Mouse (Mus musculus): ENCODE results near the gene Mapk1ip1l. TPM values are rescaled to one million over a fixed set of nuclear protein-coding genes. Genes with fewer than 3 reads are reported as not detected.
A peak's percentile ranks its signal among the peaks of the same experiment; 100 is the strongest.

The Mapk1ip1l gene
- polyA plus RNA-seq, 1 experiment from 2014 or later: 94.4 TPM

- no peak overlapping the region for H3K9ac ChIP-seq
- H3K27me3 ChIP-seq: no peaks in the 10 kb centered on the region
- no peak overlapping the region for H3K4me3 ChIP-seq (replicated peaks)
- no peak overlapping the region for H3K4me2 ChIP-seq
- no peak overlapping the region for H3K27ac ChIP-seq
- peaks cover 2% of the 10 kb centered on the region; the same call in 1 of the 2 replicates for H3K4me1 ChIP-seq
- WGBS: 92% methylated on average over 1 of the region's 1 CpGs
- H3K36me3 ChIP-seq (replicated peaks): no peaks in the 10 kb centered on the region
- H3K9me3 ChIP-seq: no peaks in the 10 kb centered on the region
- ATAC-seq (ENCODE audit: low FRiP score): no peak
These were observed 48.6 kb downstream of the Mapk1ip1l start for GRCm38 (mm10) chr14:47346715-47347114.

DNA sequence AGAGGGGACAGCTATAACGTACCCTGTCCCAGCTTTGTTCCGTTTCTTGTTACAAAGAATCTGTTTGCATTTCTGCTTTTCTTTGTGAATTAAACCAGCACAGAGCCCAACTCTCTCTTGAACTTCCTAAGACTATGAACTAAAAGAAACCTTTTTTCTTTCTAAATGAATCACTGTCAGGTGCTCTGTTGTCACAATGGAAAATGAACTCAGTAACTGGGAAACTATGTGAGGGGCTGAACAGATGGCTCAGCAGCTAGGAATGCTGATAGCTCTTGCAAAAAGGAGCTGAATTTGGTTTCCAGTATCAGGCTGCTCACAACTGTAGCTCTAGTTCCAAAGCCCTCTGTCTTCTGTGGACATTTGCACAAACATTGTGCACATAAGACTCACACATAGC is 52.9 kb downstream of the Mapk1ip1l start:
- no peaks in the 10 kb centered on the region for H3K9me3 ChIP-seq
- H3K4me1 ChIP-seq: no peaks in the 10 kb centered on the region
- H3K36me3 ChIP-seq (replicated peaks): no peaks in the 10 kb centered on the region
- H3K4me3 ChIP-seq (replicated peaks): no peak overlapping the region
- no peak overlapping the region for H3K9ac ChIP-seq
- ATAC-seq (ENCODE audit: low FRiP score): no peak
- no peaks in the 10 kb centered on the region for H3K27me3 ChIP-seq
- WGBS: 80% methylated on average over 2 of the region's 2 CpGs
- no peak overlapping the region for H3K4me2 ChIP-seq
- no peak overlapping the region for H3K27ac ChIP-seq

GRCm38 (mm10) chr14:47352272-47352671 is 54.2 kb downstream of the Mapk1ip1l start:
- WGBS: 96% methylated on average over 10 of the region's 10 CpGs
- H3K4me3 ChIP-seq (replicated peaks): no peak overlapping the region
- no peak overlapping the region for H3K27ac ChIP-seq

GRCm38 (mm10) chr14:47353240-47353639 is 55.2 kb downstream of the Mapk1ip1l start:
- H3K4me3 ChIP-seq (replicated peaks): no peak overlapping the region
- H3K4me1 ChIP-seq: no peaks in the 10 kb centered on the region
- H3K9ac ChIP-seq: no peak overlapping the region
- H3K36me3 ChIP-seq (replicated peaks): no peaks in the 10 kb centered on the region
- H3K27me3 ChIP-seq: no peaks in the 10 kb centered on the region
- no peak for ATAC-seq (ENCODE audit: low FRiP score)
- no peak overlapping the region for H3K4me2 ChIP-seq
- H3K27ac ChIP-seq: no peak overlapping the region
- WGBS: 83% methylated on average over 4 of the region's 4 CpGs
- no peaks in the 10 kb centered on the region for H3K9me3 ChIP-seq

More at GRCm38 (mm10) chr14:47352272-47352671, 54.2 kb downstream of the Mapk1ip1l start:
- Histone ChIP-seq H3K27me3 (no peaks in the 10 kb centered on the region), H3K9me3 (no peaks in the 10 kb centered on the region), H3K4me1 (no peaks in the 10 kb centered on the region), H3K9ac (no peak overlapping the region), H3K4me2 (no peak overlapping the region), H3K36me3 (replicated peaks) (no peaks in the 10 kb centered on the region)
- ATAC-seq (ENCODE audit: low FRiP score): no peak

DNA sequence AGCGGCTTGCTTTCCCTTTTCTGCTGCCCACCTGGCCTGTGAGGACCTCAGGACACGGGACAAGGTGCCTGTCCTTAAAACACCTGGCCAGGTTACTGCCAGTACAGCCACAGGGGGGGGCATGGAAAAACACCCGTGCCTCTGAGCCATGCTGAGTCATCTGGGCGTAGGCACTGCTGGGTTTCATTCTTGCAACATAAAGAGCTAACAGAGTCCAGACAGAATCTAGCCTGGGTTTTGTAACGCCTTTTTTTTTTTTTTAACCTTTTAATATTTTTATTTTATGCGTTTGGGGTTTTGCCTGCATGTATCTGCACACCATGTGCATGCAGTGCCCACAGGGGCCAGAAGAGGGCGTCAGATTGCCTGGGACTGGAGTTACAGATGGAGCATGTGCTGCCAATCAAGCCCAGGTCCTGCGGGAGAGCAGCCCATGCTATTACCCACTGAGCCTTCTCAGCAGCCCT is 56.1 kb downstream of the Mapk1ip1l start:
- H3K9ac ChIP-seq: no peak overlapping the region
- H3K27me3 ChIP-seq: no peaks in the 10 kb centered on the region
- no peaks in the 10 kb centered on the region for H3K4me1 ChIP-seq
- no peak for ATAC-seq (ENCODE audit: low FRiP score)
- H3K9me3 ChIP-seq: no peaks in the 10 kb centered on the region
- WGBS: 67% methylated on average over 8 of the region's 8 CpGs
- H3K36me3 ChIP-seq (replicated peaks): no peaks in the 10 kb centered on the region
- H3K27ac ChIP-seq: no peak overlapping the region
- H3K4me2 ChIP-seq: no peak overlapping the region
- no peak overlapping the region for H3K4me3 ChIP-seq (replicated peaks)

GRCm38 (mm10) chr14:47354948-47355347 is 56.9 kb downstream of the Mapk1ip1l start:
- no peaks in the 10 kb centered on the region for H3K4me1 ChIP-seq
- H3K36me3 ChIP-seq (replicated peaks): no peaks in the 10 kb centered on the region

GRCm38 (mm10) chr14:47356622-47357021 is 58.6 kb downstream of the Mapk1ip1l start:
- no peaks in the 10 kb centered on the region for H3K9me3 ChIP-seq
- no peaks in the 10 kb centered on the region for H3K4me1 ChIP-seq
- H3K4me2 ChIP-seq: no peak overlapping the region
- H3K9ac ChIP-seq: no peak overlapping the region
- no peak overlapping the region for H3K4me3 ChIP-seq (replicated peaks)
- 73% methylated on average over 3 of the region's 3 CpGs for WGBS
- H3K27me3 ChIP-seq: no peaks in the 10 kb centered on the region
- ATAC-seq (ENCODE audit: low FRiP score): no peak
- H3K36me3 ChIP-seq (replicated peaks): no peaks in the 10 kb centered on the region
- H3K27ac ChIP-seq: no peak overlapping the region

More at GRCm38 (mm10) chr14:47354948-47355347, 56.9 kb downstream of the Mapk1ip1l start:
- H3K4me2 ChIP-seq: no peak overlapping the region
- no peaks in the 10 kb centered on the region for H3K27me3 ChIP-seq
- no peak overlapping the region for H3K27ac ChIP-seq
- no peak overlapping the region for H3K4me3 ChIP-seq (replicated peaks)
- no peak for ATAC-seq (ENCODE audit: low FRiP score)
- H3K9ac ChIP-seq: no peak overlapping the region
- WGBS: 83% methylated on average over 5 of the region's 5 CpGs
- no peaks in the 10 kb centered on the region for H3K9me3 ChIP-seq

DNA sequence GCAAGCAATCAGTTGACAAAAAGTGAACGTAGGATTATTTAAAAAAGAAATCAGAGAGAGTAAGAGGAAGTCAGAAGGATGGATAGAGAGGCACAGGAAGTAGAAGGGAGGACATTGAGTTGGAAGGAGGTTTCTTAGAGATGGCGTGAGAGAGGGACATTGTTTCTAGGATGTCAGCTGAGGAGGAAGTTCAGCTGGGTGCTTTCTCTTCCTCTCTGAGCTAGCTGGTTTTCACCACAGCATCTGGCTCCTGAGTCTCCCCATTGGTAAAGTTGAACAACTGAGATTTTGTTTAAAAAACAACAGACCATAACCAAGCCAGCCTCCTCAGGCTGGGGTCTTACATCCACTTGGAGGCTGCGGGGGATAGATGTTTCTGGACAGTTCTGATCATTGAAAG is 61.5 kb downstream of the Mapk1ip1l start:
- no peaks in the 10 kb centered on the region for H3K4me1 ChIP-seq
- 76% methylated on average over 3 of the region's 3 CpGs for WGBS
- no peaks in the 10 kb centered on the region for H3K36me3 ChIP-seq (replicated peaks)
- no peak overlapping the region for H3K4me2 ChIP-seq
- no peak for ATAC-seq (ENCODE audit: low FRiP score)
- no peaks in the 10 kb centered on the region for H3K9me3 ChIP-seq
- no peak overlapping the region for H3K9ac ChIP-seq
- no peaks in the 10 kb centered on the region for H3K27me3 ChIP-seq
- H3K4me3 ChIP-seq (replicated peaks): no peak overlapping the region
- no peak overlapping the region for H3K27ac ChIP-seq

DNA sequence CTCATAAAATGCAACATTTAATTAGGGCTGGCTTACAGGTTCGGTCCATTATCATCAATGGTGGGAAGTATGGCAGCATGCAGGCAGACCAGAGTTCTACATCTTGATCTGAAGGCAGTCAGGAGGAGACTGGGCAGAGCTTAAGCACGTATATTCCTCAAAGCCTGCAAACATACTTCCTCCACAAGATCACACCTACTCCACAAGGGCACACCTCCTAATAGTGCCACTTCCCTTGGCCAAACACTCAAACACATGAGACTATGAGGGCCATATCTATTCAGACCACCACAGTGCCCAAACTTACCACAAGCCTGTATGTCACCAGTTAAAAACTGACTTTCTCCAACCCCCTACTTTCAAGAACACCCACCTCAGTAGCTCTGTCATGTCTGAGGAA is 63.4 kb downstream of the Mapk1ip1l start:
- ATAC-seq (ENCODE audit: low FRiP score): no peak
- Histone ChIP-seq H3K27ac (no peak overlapping the region), H3K36me3 (replicated peaks) (no peaks in the 10 kb centered on the region), H3K4me2 (no peak overlapping the region), H3K4me3 (replicated peaks) (no peak overlapping the region), H3K9me3 (no peaks in the 10 kb centered on the region), H3K27me3 (no peaks in the 10 kb centered on the region), H3K4me1 (peaks cover 5% of the 10 kb centered on the region), H3K9ac (no peak overlapping the region)
- WGBS: 96% methylated on average over 2 of the region's 2 CpGs

- Histone ChIP-seq H3K27ac (no peak overlapping the region), H3K9me3 (no peaks in the 10 kb centered on the region), H3K36me3 (replicated peaks) (no peaks in the 10 kb centered on the region), H3K4me1 (peaks cover 5% of the 10 kb centered on the region), H3K4me3 (replicated peaks) (no peak overlapping the region), H3K4me2 (no peak overlapping the region), H3K9ac (no peak overlapping the region), H3K27me3 (no peaks in the 10 kb centered on the region)
- ATAC-seq (ENCODE audit: low FRiP score): no peak
- WGBS: 90% methylated on average over 9 of the region's 9 CpGs
These were observed 63.8 kb downstream of the Mapk1ip1l start for GRCm38 (mm10) chr14:47361899-47362298.

DNA sequence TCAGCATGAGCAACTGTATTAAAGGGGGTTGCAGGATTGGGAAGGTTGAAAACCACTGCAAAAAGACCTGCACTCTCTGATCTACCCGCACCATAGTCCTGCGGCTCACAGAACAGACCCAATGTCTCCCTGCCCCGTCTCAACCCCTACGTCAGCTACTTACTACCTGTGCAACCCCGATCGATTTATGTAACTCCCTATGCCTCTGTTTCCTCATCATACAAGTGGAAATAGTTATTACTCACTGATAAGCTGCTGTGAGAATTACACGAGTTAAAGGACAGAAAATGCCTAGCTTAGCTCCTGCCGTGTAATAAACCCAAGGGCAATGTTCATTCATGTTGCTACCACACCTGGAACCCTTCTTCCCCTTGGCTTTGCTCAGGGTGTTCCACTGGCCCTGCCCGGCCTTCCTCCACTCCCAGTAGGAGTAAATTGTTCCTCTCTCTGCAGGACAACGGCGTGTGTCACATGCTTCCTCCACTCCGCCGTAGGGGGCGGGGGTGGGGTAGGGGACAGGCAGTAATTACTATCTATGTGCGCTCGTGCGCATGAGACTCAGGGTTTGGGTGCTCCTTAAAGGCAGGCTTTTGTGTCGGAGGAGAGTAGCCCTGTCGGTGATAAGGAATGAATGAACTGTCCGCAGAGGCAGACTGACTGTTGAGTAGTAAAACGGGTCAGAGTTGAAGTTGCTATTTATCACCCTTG is 66.8 kb downstream of the Mapk1ip1l start:
- Histone ChIP-seq H3K4me3 (replicated peaks) (no peak overlapping the region), H3K9ac (no peak overlapping the region), H3K27me3 (no peaks in the 10 kb centered on the region), H3K36me3 (replicated peaks) (no peaks in the 10 kb centered on the region), H3K4me2 (peak overlapping the region; percentile 19; the same call in 1 of the 2 replicates), H3K27ac (no peak overlapping the region), H3K9me3 (no peaks in the 10 kb centered on the region), H3K4me1 (peaks cover 12% of the 10 kb centered on the region)
- WGBS: 42% methylated on average over 21 of the region's 21 CpGs
- no peak for ATAC-seq (ENCODE audit: low FRiP score)

- Histone ChIP-seq H3K4me1 (peaks cover 12% of the 10 kb centered on the region), H3K36me3 (replicated peaks) (no peaks in the 10 kb centered on the region), H3K27me3 (peaks cover 1% of the 10 kb centered on the region; the same call in 1 of the 2 replicates), H3K4me3 (replicated peaks) (no peak overlapping the region), H3K4me2 (no peak overlapping the region), H3K9ac (no peak overlapping the region), H3K9me3 (no peaks in the 10 kb centered on the region), H3K27ac (no peak overlapping the region)
- ATAC-seq (ENCODE audit: low FRiP score): no peak
- 69% methylated on average over 7 of the region's 7 CpGs for WGBS
These were observed 68.8 kb downstream of the Mapk1ip1l start for GRCm38 (mm10) chr14:47366881-47367321.

DNA sequence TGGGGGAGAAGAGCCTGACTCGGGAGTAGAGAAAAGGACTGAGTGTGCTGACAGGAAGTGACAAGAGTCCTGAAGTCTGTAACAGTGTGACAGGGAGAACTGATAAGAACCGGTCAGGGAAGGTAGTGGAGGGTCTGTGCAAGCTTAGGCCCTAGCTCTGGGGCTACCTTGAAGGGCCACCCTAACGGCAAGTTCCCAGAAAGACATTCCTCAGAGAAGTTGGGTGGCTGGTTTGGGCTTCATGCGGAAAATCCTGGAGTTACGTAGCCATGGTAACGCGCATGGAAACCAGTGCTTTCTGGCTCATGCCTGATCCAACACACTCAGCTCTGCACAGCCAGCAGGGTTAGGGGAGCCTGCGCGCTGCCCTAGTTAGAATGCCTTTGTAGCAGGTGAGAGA is 69.4 kb downstream of the Mapk1ip1l start, which contains the start of gene Lgals3:
Gene Lgals3 (plus strand): TSS at position 291 of the 400 bp plus-strand sequence.
- peaks cover 3% of the 10 kb centered on the region; the same call in 1 of the 2 replicates for H3K27me3 ChIP-seq
- no peak within 1 kb of the TSS for H3K4me3 ChIP-seq (replicated peaks)
- no peak within 1 kb of the TSS for H3K27ac ChIP-seq
- peaks cover 12% of the 10 kb centered on the region for H3K4me1 ChIP-seq
- no peaks in the 10 kb centered on the region for H3K36me3 ChIP-seq (replicated peaks)
- ATAC-seq (ENCODE audit: low FRiP score): peak; percentile 58; the same call in 1 of the 2 replicates
- H3K9ac ChIP-seq: no peak within 1 kb of the TSS
- H3K9me3 ChIP-seq: no peaks in the 10 kb centered on the region
- 43% methylated on average over 9 of the region's 9 CpGs for WGBS
- no peak within 1 kb of the TSS for H3K4me2 ChIP-seq

Data from forebrain, embryonic 12.5 days (tissue).